Mouse (Mus musculus): ENCODE measurements at regions not wholly inside any gene's neighbourhood (a gene's known extent, or its start where the extent isn't known, plus 50 kb on each side); places are given as distances from the start of the nearest gene placed in this dataset.

DNA sequence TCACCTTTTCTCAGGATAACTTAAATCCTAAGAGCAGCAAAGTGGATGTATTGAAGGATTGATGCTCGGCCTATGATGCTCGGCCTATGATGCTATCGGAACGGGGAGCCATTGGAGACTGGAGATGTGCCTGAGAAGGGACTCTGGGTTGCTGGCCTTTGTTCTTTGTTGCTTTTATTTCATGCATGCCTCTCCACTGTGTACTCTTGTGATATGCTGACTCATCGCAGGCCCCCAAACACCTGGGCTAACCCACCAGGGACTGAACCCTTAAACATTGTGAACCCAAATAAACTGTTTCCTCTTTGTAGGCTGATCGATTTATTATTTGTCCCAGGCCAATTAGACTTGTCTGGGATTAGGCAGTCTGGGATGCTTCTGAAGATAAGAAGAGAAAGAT lies 61.9 kb downstream of the Pdcl3 start:
- no peak for DNase-seq (ENCODE audit: low read depth)

DNA sequence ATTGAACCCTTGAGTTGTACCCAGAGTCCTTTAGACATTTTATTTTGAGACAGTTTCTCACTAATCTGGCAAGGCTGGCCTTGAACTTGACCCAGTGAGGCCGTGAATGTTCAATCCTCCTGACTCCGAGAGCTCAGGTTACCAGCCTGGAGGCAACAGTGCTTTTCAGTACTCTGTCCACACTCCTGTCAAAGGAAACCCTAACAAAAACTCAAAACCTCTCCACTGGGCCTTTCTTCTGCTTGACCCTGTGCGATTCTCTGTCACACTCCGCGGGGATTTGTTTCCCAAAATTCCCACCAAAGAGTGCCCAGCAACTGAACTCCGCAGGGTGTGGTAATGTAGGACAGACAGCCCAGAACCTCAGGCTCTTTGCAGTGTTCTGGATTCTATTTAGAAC lies 71.9 kb downstream of the Pdcl3 start:
- no peak for DNase-seq (ENCODE audit: low read depth)

DNA sequence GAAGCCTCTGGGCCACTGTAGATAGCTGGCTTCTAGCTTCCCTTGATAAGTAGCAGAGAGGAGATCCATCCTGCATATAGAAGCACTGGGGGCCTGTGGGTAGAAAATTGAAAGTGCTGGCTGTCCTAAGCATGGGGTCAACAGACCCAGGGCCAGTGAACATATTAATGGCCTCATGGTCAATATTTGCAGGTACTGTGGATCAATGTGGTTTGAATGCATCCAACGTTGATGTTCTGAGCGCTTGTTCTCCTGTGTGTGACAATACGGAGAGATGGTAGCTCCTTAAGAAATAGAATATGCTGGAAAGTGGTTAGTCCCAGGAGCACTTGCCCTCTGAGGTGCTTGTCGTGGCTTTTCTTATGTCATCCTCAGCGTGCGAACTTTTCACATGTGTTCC lies 77.1 kb downstream of the Pdcl3 start:
- no peak for DNase-seq (ENCODE audit: low read depth)

DNA sequence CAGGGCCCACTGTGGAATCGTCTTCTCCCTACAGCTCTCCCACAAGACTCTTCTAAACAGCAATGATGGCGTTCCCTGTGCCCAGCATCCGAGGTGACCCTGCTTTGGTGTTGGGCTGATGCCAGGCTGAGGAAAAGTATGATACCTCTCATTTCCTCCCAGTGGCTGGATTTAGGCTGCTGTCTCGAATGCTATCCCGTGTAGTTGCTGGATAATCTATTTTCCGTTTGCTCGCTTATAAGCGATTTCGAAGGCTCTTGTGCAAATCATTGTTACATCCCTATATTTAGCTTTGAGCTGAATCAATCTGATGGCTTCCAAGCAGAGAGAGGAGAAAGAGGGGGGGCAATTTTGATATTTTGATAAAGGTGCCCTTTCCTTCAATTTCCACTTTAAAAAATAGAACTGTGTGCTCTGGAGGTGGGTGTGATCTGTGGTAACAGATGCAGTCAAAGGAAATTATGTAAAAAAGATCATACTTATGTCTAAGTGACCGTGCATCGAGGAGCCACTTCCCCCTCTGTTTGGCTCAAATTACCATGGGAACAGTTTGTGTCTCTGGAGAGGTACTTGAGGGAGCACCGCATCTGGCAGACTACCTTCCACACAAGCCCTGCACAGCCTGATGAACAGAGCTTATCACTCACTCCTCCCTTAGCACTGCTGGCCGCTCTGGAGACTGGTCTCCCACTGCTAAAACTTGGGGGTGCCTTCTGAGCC lies 78.4 kb downstream of the Pdcl3 start:
- DNase-seq (ENCODE audit: low read depth) = no peak

GRCm38 (mm10) chr1:39064781-39065180 lies 79.4 kb downstream of the Pdcl3 start:
- DNase-seq (ENCODE audit: low read depth) = no peak

DNA sequence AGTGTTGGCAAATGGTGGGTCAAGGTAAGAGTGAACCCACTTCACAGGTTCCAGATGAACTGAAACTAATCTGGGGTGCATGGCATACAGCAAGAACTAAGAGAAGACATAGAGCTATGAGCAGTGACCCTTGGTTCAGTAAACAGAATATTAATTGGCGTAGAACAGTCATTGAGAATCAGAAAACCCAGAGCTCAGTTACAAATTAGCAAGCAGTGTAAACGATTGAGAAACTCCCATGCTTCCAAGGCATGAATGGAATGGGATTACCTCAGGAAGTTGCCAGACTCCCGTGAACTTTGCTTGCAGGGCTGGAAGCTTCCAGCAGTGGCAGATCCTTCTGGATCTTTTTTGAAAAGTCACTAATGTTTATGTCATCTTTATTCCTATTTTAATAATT lies 82.5 kb downstream of the Pdcl3 start:
- DNase-seq (ENCODE audit: low read depth) = no peak

GRCm38 (mm10) chr1:39069086-39069655 lies 83.8 kb downstream of the Pdcl3 start:
- DNase-seq (ENCODE audit: low read depth) = no peak

DNA sequence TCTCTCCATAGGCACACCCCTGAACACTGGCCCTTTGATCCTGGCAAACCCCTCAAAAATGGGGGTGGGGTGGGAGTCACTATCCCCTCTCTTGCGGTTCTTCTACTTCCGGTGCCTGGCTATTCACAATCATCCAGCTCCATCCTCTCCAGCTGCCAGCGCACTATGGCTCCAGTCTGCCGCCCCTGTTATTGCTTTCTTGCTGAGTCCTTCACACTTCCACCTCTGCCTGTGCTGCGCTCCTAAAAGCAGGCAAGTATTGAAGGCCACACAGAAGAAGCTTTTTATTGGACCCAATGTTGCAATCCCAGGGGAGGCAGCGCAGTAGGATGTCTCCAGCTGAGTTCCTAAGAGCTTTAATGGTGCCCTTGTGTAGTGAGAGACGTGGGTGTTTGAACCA lies 84.3 kb downstream of the Pdcl3 start:
- DNase-seq (ENCODE audit: low read depth) = no peak

DNA sequence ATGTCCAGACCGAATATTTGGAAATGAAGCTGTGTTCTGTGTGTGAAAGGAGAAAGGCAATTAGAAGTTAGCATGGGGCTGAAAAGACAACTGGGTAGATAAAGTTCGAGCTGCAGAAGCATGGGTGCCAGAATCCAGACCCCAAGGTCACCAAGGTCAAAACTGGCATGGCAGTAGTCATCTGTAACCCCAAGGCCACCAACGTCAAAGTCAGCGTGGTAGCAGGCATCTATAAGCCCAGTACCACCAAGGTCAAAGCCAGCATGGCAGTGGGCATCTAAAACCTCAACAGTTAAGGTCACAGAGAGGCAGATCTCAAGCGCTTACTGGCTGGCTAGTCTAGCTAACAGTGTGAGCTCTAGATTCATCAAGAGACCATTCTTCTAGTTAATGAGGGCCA lies 90.6 kb downstream of the Pdcl3 start:
- DNase-seq (ENCODE audit: low read depth) = no peak

- DNase-seq (ENCODE audit: low read depth) = no peak
Measured at GRCm38 (mm10) chr1:39078584-39079315, 93.3 kb downstream of the Pdcl3 start.

DNA sequence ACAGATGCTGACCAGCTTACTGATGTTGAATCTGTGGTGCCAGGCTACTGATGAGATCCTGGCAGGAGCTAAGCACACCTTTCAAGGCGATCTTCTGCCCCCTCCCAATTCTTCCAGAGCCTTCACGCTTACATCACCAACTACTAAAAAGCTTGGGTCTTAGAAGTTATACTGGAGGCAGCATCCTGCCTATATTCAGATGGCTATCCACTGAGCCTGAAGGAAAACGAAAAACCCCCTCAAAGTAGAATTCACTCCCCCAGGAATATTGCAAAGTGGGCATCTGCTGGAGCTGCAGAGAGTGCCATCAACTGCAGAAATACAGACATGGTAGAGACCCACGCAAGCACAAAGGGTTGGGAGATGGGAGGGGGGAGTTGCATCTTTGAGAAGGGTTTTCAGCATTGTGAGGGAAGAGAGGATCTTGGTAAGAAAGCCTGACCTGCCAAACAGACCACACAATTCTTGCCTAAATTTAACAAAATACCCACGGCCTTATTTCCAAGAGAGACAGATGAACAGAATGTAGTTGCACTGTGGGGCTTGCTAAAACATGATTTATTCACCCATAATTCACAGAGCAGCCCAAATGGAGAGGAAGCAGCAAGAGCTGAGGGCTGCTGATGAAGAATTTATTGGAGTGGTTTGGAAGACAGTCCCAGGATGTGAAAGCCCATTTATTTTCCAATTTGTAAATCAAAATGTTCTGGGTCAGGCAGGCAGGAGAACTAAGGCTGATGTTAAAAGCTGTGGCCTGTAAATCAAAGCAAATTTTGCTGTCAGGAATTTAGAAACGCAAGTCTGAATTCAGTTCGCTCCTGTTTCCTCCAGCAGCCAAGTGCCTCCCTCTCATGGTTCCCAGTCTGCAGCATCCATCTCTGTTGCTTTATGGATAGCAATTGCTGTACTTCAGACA lies 98.8 kb downstream of the Pdcl3 start:
- DNase-seq (ENCODE audit: low read depth) = no peak

GRCm38 (mm10) chr1:39086273-39086672 lies 100.9 kb downstream of the Pdcl3 start:
- DNase-seq (ENCODE audit: low read depth) = peak; percentile 5

DNA sequence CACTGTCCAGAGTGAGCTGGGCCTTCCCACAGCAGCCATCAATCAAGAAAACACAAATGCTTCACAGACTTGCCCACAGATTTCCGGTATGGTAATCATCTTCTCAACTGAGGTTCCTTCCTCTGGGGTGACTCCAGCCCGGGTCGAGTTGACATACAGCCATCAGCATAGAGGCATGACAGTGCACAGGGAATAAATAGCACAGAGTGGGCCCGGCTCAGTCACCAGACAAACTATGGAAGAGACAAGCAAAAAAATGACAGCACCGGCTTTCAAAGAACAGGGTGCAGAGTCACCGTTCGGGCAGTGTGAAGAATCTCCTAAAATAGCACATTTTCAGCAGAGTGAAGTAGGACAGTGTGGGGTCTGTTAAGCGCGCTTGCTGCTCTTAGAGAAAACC lies 103.7 kb upstream of the Npas2 start:
- no peak for DNase-seq (ENCODE audit: low read depth)

GRCm38 (mm10) chr1:39091121-39091520 lies 102.4 kb upstream of the Npas2 start:
- DNase-seq (ENCODE audit: low read depth) = no peak

- DNase-seq (ENCODE audit: low read depth) = no peak
Measured at GRCm38 (mm10) chr1:39091638-39092037, 101.9 kb upstream of the Npas2 start.

DNA sequence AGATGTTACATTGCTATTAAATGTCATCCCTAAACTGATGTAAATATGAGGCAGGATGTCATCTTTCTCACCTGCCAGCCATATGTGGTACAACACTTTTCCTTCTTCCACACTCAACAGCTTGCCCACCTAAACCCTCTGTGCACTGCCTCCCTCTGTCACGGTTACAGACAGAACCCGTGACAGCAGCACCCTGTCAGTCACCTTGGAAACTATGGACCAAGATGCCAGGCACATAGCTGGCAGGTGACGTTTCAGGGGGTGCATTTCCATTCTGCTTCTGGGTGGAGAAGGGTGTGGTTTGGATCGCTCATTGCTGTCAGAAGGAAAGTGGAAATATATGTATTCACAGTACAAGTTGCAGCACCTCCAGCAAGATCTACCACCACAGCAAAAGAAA lies 100.2 kb upstream of the Npas2 start:
- DNase-seq (ENCODE audit: low read depth) = no peak

DNA sequence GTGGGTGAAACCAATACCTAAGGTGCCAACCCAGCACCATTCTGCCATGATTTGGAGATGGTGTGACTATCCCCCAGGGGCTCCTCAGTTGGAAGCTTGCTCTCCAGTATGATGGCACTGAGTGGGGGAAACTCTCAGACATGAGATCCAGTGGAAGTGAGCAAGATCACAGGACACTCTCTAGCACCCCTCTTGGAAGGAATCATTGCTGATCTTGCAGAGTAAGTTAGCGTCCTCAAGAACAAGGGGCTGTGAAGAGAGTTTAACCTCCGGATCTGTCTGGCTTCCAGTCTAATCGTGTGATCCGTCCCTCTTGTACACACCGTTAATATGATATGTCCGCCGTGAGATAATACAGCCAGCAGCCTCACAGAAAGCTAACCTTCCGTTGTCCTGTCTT lies 99.5 kb upstream of the Npas2 start:
- no peak for DNase-seq (ENCODE audit: low read depth)

DNA sequence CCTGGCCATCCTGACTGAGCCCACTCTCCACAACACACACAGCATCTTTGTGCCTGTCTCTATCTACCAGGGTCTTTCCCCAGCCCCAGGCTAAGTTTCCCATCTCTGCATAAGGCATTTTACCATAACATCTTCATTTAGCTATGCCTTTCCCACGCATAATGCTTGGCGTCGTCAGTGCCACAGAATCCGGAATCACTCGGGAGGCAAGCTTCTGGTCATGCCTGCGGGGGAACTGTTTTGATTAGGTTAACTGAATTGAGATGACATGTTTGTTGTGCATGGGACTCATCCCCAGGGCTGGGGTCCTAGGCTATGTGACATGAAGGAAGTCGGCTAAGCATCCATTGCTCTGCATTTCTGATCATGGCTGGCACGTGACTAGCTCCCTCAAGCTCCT lies 97.6 kb upstream of the Npas2 start:
- DNase-seq (ENCODE audit: low read depth) = no peak

DNA sequence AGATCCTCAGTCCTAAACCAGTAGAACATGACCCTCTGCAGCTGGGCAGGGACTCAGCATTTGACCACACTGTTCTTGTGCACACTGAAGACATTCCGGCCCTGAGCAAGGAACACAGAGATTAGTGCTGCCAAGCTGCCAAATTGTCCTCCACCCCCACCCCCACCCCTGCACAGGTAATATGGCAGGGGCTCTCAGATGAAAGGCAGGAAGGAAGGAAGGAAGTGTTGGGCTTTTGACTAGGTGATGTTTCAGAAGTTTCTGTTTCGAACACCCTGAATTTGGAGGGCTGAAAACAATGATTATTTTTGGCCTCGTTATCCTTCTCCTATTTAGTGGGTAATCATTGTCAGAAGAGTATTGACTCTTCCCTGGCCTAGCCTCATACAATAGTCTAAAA lies 96.8 kb upstream of the Npas2 start:
- DNase-seq (ENCODE audit: low read depth) = no peak

DNA sequence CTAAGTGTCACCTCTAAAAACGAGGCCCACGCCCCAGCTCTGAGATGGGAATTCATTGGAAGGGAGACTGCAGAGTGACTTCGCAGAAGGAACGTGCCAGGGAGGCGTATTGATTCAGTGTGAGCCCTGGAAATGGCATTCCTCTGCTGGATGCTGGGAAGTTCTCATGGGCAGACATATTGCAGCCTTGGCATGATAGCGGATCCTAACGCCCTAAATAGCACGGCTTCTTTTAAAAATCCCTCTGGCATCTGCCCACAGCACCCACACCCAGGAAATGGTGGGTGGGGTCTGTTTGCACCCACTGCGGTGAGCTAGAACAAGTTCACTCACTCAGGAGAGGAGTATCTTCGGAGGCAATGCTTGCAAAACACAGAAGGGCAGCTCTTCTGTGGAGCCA lies 96.0 kb upstream of the Npas2 start:
- no peak for DNase-seq (ENCODE audit: low read depth)

- no peak for DNase-seq (ENCODE audit: low read depth)
Measured at GRCm38 (mm10) chr1:39098154-39098553, 95.4 kb upstream of the Npas2 start.

GRCm38 (mm10) chr1:39099246-39099645 lies 94.3 kb upstream of the Npas2 start:
- no peak for DNase-seq (ENCODE audit: low read depth)
